Mouse (Mus musculus) neural tube, embryonic 13.5 days (tissue): ENCODE results near the gene Clec1a. TPM values are rescaled to one million over a fixed set of nuclear protein-coding genes. Genes with fewer than 3 reads are reported as not detected.
A peak's percentile ranks its signal among the peaks of the same experiment; 100 is the strongest.
"Not testable (repeated sequence)": the region's sequence is repeated elsewhere in the genome, so short reads cannot be mapped to it uniquely, and the experiment has no call there.

Source experiments
- ATAC-seq: fragments of 200-750 bp; cut with Nextera tagmentation; 2 replicates; pipeline ENCODE4 v1.8.0; 2017; ENCODE audit warnings: low read depth, mild to moderate bottlenecking, moderate TSS enrichment, moderate library complexity
- H3K27ac ChIP-seq: fragments of 300-500 bp; sonication (generic); replicated peaks from 2 replicates; pipeline ENCODE4 v1.5.1; 2015; ENCODE audit warnings: moderate library complexity, mild to moderate bottlenecking, inconsistent platforms
- H3K27me3 ChIP-seq: fragments of 300-500 bp; sonication (generic); 2 replicates; pipeline ENCODE4 v1.6.1; 2015; ENCODE audit warnings: mild to moderate bottlenecking, inconsistent platforms
- H3K36me3 ChIP-seq: fragments of 300-500 bp; sonication (generic); 2 replicates; pipeline ENCODE4 v1.6.1; 2015; ENCODE audit warnings: mild to moderate bottlenecking, inconsistent platforms
- H3K4me1 ChIP-seq: fragments of 300-500 bp; sonication (generic); replicated peaks from 2 replicates; pipeline ENCODE4 v1.6.1; 2015; ENCODE audit warnings: inconsistent platforms
- H3K4me2 ChIP-seq: fragments of 300-500 bp; sonication (generic); 2 replicates; pipeline ENCODE4 v1.6.1; 2015; ENCODE audit warnings: inconsistent platforms, mild to moderate bottlenecking, moderate library complexity
- H3K4me3 ChIP-seq: fragments of 300-500 bp; sonication (generic); 2 replicates; pipeline ENCODE4 v1.5.1; 2015; ENCODE audit warnings: mild to moderate bottlenecking, inconsistent platforms
- H3K9ac ChIP-seq: fragments of 300-500 bp; sonication (generic); 2 replicates; pipeline ENCODE4 v1.6.1; 2015; ENCODE audit warnings: moderate library complexity, mild to moderate bottlenecking, inconsistent platforms
- H3K9me3 ChIP-seq: fragments of 300-500 bp; sonication (generic); 2 replicates; pipeline ENCODE4 v1.6.1; 2016; ENCODE audit warnings: inconsistent platforms
- WGBS: fragments of 180-500 bp; shearing (Covaris S2); methylation state at CpG from one replicate; pipeline ENCODE4 v1.1.7; 2015; 5-methylcytosine and 5-hydroxymethylcytosine counted together
- polyA plus RNA-seq: library from polyadenylated mRNA; unstranded; fragments of >200 nt; fragmentation: Nextera tagmentation; extraction: Ambion mirVana; gene quantifications from 2 replicates; pipeline ENCODE4 v1.2.1, GENCODE M21; 2015

Clec1a gene
- polyA plus RNA-seq, result 1.4 and 3.0 TPM in 2 replicates

GRCm38 (mm10) chr6:129451411-129452039, at the start of gene Clec1a:
Clec1a (minus strand) TSS chr6:129452000.
- no peak for ATAC-seq
- no peak within 1 kb of the TSS; the same call in 1 of the 2 replicates for H3K27ac ChIP-seq
- H3K36me3 ChIP-seq, result no peaks in the 10 kb centered on the region
- H3K9me3 ChIP-seq, result no peaks in the 10 kb centered on the region
- no peak within 1 kb of the TSS for H3K4me3 ChIP-seq
- 0 out of 2 replicates have a peak within 1 kb of the TSS, but pooled peaks have one; percentile 17 for H3K9ac ChIP-seq
- no peaks in the 10 kb centered on the region for H3K27me3 ChIP-seq
- WGBS, result 59% methylated on average over 13 of the region's 13 CpGs
- no peak within 1 kb of the TSS; the same call in 1 of the 2 replicates for H3K4me2 ChIP-seq
- H3K4me1 ChIP-seq, result no peaks in the 10 kb centered on the region

- not testable (repeated sequence) for H3K9ac ChIP-seq, H3K9me3 ChIP-seq, H3K36me3 ChIP-seq, H3K27me3 ChIP-seq, H3K4me2 ChIP-seq, H3K4me1 ChIP-seq, ATAC-seq, H3K4me3 ChIP-seq, H3K27ac ChIP-seq
- WGBS, result 79% methylated on average over 1 of the region's 1 CpGs
Measured at GRCm38 (mm10) chr6:129499516-129499915, 47.7 kb upstream of the Clec1a start.

GRCm38 (mm10) chr6:129497345-129498218, 45.8 kb upstream of the Clec1a start:
- ATAC-seq, result no peak

GRCm38 (mm10) chr6:129494924-129495323, 43.1 kb upstream of the Clec1a start:
- 84% methylated on average over 4 of the region's 4 CpGs for WGBS
- H3K9ac ChIP-seq, result no peak overlapping the region
- H3K9me3 ChIP-seq, result no peaks in the 10 kb centered on the region
- no peak overlapping the region for H3K27ac ChIP-seq
- no peaks in the 10 kb centered on the region for H3K27me3 ChIP-seq
- no peak for ATAC-seq
- no peak overlapping the region for H3K4me2 ChIP-seq
- H3K4me3 ChIP-seq, result no peak overlapping the region
- H3K4me1 ChIP-seq, result no peaks in the 10 kb centered on the region
- no peaks in the 10 kb centered on the region for H3K36me3 ChIP-seq

More at GRCm38 (mm10) chr6:129497345-129498218, 45.8 kb upstream of the Clec1a start:
- no peaks in the 10 kb centered on the region for H3K4me1 ChIP-seq
- H3K27ac ChIP-seq, result no peak overlapping the region
- 92% methylated on average over 3 of the region's 3 CpGs for WGBS
- no peaks in the 10 kb centered on the region for H3K36me3 ChIP-seq
- no peak overlapping the region for H3K4me2 ChIP-seq
- no peak overlapping the region for H3K9ac ChIP-seq
- no peaks in the 10 kb centered on the region for H3K27me3 ChIP-seq
- H3K9me3 ChIP-seq, result no peaks in the 10 kb centered on the region
- no peak overlapping the region for H3K4me3 ChIP-seq

- H3K27me3 ChIP-seq, result no peaks in the 10 kb centered on the region
- H3K27ac ChIP-seq, result peak overlapping the region; percentile 59; the same call in 1 of the 2 replicates
- no peaks in the 10 kb centered on the region for H3K36me3 ChIP-seq
- peak; percentile 81 for ATAC-seq
- peaks cover 23% of the 10 kb centered on the region; the same call in 1 of the 2 replicates for H3K4me1 ChIP-seq
- H3K4me2 ChIP-seq, result no peak overlapping the region
- WGBS, result 69% methylated on average over 8 of the region's 8 CpGs
- H3K4me3 ChIP-seq, result no peak overlapping the region
- H3K9ac ChIP-seq, result no peak overlapping the region
- H3K9me3 ChIP-seq, result no peaks in the 10 kb centered on the region
Measured at GRCm38 (mm10) chr6:129480089-129480958, 28.5 kb upstream of the Clec1a start.

GRCm38 (mm10) chr6:129476404-129477126, 24.8 kb upstream of the Clec1a start:
- H3K27me3 ChIP-seq, result no peaks in the 10 kb centered on the region
- no peak overlapping the region for H3K4me2 ChIP-seq
- ATAC-seq, result no peak
- no peak overlapping the region for H3K27ac ChIP-seq
- no peak overlapping the region for H3K4me3 ChIP-seq
- no peak overlapping the region for H3K9ac ChIP-seq
- no peaks in the 10 kb centered on the region for H3K9me3 ChIP-seq
- WGBS, result 34% methylated on average over 13 of the region's 13 CpGs
- H3K36me3 ChIP-seq, result no peaks in the 10 kb centered on the region
- H3K4me1 ChIP-seq, result peaks cover 23% of the 10 kb centered on the region; the same call in 1 of the 2 replicates

- Histone ChIP-seq H3K27me3 (no peaks in the 10 kb centered on the region), H3K4me1 (peaks cover 1% of the 10 kb centered on the region; the same call in 1 of the 2 replicates), H3K4me2 (no peak overlapping the region), H3K9ac (no peak overlapping the region), H3K27ac (no peak overlapping the region), H3K9me3 (no peaks in the 10 kb centered on the region), H3K4me3 (no peak overlapping the region), H3K36me3 (no peaks in the 10 kb centered on the region)
- WGBS, result 80% methylated on average over 5 of the region's 5 CpGs
- no peak for ATAC-seq
Measured at GRCm38 (mm10) chr6:129472627-129473026, 20.8 kb upstream of the Clec1a start.

GRCm38 (mm10) chr6:129471386-129471785, 19.6 kb upstream of the Clec1a start:
- Histone ChIP-seq H3K9me3 (no peaks in the 10 kb centered on the region), H3K27ac (no peak overlapping the region), H3K27me3 (no peaks in the 10 kb centered on the region), H3K4me2 (no peak overlapping the region), H3K9ac (no peak overlapping the region), H3K4me1 (no peaks in the 10 kb centered on the region), H3K4me3 (no peak overlapping the region), H3K36me3 (no peaks in the 10 kb centered on the region)
- ATAC-seq, result no peak
- WGBS, result 90% methylated on average over 6 of the region's 6 CpGs

- no peak overlapping the region for H3K4me2 ChIP-seq
- no peaks in the 10 kb centered on the region for H3K36me3 ChIP-seq
- no peaks in the 10 kb centered on the region for H3K27me3 ChIP-seq
- H3K27ac ChIP-seq, result no peak overlapping the region
- no peak for ATAC-seq
- H3K9ac ChIP-seq, result no peak overlapping the region
- H3K4me3 ChIP-seq, result no peak overlapping the region
- no peaks in the 10 kb centered on the region for H3K9me3 ChIP-seq
- WGBS, result 84% methylated on average over 6 of the region's 6 CpGs
- H3K4me1 ChIP-seq, result no peaks in the 10 kb centered on the region
Measured at GRCm38 (mm10) chr6:129449743-129450142, 2.1 kb downstream of the Clec1a start.

GRCm38 (mm10) chr6:129438033-129438432, 13.8 kb downstream of the Clec1a start:
- Histone ChIP-seq H3K9ac (no peak overlapping the region), H3K4me1 (no peaks in the 10 kb centered on the region), H3K9me3 (no peaks in the 10 kb centered on the region), H3K27me3 (no peaks in the 10 kb centered on the region), H3K4me2 (no peak overlapping the region), H3K4me3 (no peak overlapping the region), H3K27ac (no peak overlapping the region), H3K36me3 (no peaks in the 10 kb centered on the region)
- 85% methylated on average over 2 of the region's 2 CpGs for WGBS
- no peak for ATAC-seq

- Histone ChIP-seq H3K9ac (no peak overlapping the region), H3K36me3 (no peaks in the 10 kb centered on the region), H3K27ac (no peak overlapping the region), H3K4me3 (no peak overlapping the region), H3K4me2 (no peak overlapping the region), H3K4me1 (no peaks in the 10 kb centered on the region), H3K9me3 (no peaks in the 10 kb centered on the region), H3K27me3 (no peaks in the 10 kb centered on the region)
- no peak for ATAC-seq
- 91% methylated on average over 3 of the region's 3 CpGs for WGBS
Measured at GRCm38 (mm10) chr6:129436025-129436424, 15.8 kb downstream of the Clec1a start.
